Mouse (Mus musculus): ENCODE data around the gene Btbd7. TPM values are rescaled to one million over a fixed set of nuclear protein-coding genes. Genes with fewer than 3 reads are reported as not detected.

Gene Btbd7
- polyA plus RNA-seq, 1 experiment from 2014 or later, result 18.1 TPM

DNA sequence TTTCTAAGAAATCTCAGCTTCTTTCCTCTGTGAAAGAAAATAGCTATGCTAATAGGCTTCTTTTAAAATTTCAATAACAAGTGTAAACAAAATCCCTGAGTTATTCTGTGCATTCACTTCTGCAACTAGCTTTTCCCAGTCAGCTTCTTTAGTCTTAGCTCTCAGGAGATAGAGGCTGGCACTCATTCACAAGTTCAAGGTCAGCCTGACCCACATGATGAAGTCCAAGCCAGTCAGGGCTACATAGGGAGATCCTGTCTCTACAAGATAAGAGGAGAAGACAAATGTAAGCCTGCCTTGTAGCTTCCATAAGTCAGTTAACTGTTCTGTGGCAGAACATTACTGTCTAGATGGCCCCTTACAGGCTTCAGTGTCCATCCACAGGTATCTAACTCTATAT is 114.6 kb downstream of the Btbd7 start:
- Histone ChIP-seq H3K4me1 (replicated peaks; ENCODE audit: control insufficient read depth, insufficient read depth, low read length) (peaks cover 9% of the 10 kb centered on the region), H3K27ac (ENCODE audit: low read length) (no peak overlapping the region), H3K9me3 (ENCODE audit: control insufficient read depth, low read length) (no peaks in the 10 kb centered on the region), H3K4me3 (ENCODE audit: low read length) (no peak overlapping the region), H3K36me3 (ENCODE audit: control insufficient read depth, insufficient read depth, low read length) (peaks cover 16% of the 10 kb centered on the region), H3K9ac (ENCODE audit: low read length) (no peak overlapping the region), H3K4me2 (ENCODE audit: low read depth, low read length) (no peak overlapping the region), H3K27me3 (ENCODE audit: control insufficient read depth, insufficient read depth, low read depth, low read length) (no peaks in the 10 kb centered on the region)
- no peak for ATAC-seq (ENCODE audit: low read depth)

DNA sequence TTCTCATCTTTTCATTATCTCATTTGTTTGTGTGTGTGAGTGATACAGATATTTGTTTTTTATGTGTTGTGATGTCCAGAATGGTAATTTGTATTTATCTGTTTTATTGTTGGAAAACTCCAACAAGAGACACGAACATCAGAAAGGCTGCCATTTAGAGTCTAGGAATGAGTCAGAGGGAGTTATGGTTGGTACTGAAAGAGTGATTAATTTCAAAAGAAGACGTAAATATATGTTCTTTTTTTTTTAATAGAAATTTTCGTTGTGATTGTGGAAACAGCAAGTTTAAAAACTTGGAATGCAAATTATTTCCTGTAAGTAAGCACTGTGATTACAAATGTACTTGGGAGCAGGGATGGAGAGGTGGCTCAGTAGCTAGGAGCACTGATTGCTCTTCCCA is 116.6 kb downstream of the Btbd7 start:
- no peaks in the 10 kb centered on the region for H3K27me3 ChIP-seq (ENCODE audit: control insufficient read depth, insufficient read depth, low read depth, low read length)
- peaks cover 10% of the 10 kb centered on the region for H3K4me1 ChIP-seq (replicated peaks; ENCODE audit: control insufficient read depth, insufficient read depth, low read length)
- no peak overlapping the region for H3K4me2 ChIP-seq (ENCODE audit: low read depth, low read length)
- 78% methylated on average over 3 of the region's 3 CpGs for WGBS
- ATAC-seq (ENCODE audit: low read depth), result no peak
- no peak overlapping the region for H3K27ac ChIP-seq (ENCODE audit: low read length)
- H3K9me3 ChIP-seq (ENCODE audit: control insufficient read depth, low read length), result no peaks in the 10 kb centered on the region
- peaks cover 5% of the 10 kb centered on the region; the same call in 1 of the 2 replicates for H3K36me3 ChIP-seq (ENCODE audit: control insufficient read depth, insufficient read depth, low read length)
- H3K4me3 ChIP-seq (ENCODE audit: low read length), result no peak overlapping the region
- no peak overlapping the region for H3K9ac ChIP-seq (ENCODE audit: low read length)

DNA sequence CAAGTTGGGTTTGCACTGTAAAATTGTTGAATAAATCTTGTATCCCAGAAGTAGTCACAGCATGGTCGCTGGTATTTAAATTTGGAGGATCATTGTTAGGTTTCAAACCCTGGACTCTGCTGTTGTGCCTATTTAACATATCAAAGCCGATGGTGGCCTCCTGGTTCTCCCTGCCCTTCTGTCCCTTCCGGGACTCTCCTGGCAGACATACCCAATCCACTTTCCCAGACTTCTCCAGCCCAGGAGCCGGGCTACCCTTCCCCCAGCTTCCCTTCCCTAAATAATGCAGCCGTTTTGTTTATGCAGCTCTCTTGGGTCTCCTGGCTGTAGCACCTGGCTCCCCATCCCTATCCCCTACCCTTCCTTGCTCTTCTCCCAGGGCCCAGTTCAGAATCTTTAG is 119.3 kb downstream of the Btbd7 start:
- H3K4me1 ChIP-seq (replicated peaks; ENCODE audit: control insufficient read depth, insufficient read depth, low read length), result peaks cover 16% of the 10 kb centered on the region
- no peaks in the 10 kb centered on the region for H3K9me3 ChIP-seq (ENCODE audit: control insufficient read depth, low read length)
- H3K4me2 ChIP-seq (ENCODE audit: low read depth, low read length), result peak overlapping the region; percentile 83
- no peak for ATAC-seq (ENCODE audit: low read depth)
- H3K4me3 ChIP-seq (ENCODE audit: low read length), result peak overlapping the region; percentile 70
- H3K27me3 ChIP-seq (ENCODE audit: control insufficient read depth, insufficient read depth, low read depth, low read length), result no peaks in the 10 kb centered on the region
- H3K27ac ChIP-seq (ENCODE audit: low read length), result no peak overlapping the region
- H3K36me3 ChIP-seq (ENCODE audit: control insufficient read depth, insufficient read depth, low read length), result 0 out of 2 replicates have a peak, but pooled peaks cover 2% of the 10 kb centered on the region
- peak overlapping the region; percentile 73 for H3K9ac ChIP-seq (ENCODE audit: low read length)
- WGBS, result 4% methylated on average over 5 of the region's 5 CpGs

DNA sequence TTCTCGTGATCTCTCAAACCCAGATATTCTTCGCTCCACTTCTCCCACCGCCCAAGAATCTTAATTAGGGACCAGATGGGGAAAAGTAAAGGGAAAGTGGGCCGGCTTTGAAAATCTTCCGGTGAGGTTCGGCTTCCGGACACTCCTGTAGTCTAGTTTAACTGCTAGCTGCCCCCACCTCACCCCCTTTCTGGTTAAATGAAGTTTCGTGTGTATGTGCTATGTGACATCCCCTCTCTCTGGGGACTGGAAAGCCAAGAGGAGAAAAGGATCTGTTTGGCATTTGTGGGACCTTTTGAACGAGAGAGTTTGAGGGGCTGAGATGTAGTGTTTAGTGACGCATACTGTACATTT is 119.9 kb downstream of the Btbd7 start, which contains the start of gene Gm20604:
Gene Gm20604, minus strand, starts transcription at position 270 of the 354 bp plus-strand sequence.
- peak within 1 kb of the TSS; percentile 73 for H3K9ac ChIP-seq (ENCODE audit: low read length)
- WGBS, result under 1% methylated on average over 10 of the region's 10 CpGs
- H3K4me2 ChIP-seq (ENCODE audit: low read depth, low read length), result peak within 1 kb of the TSS; percentile 83
- H3K27ac ChIP-seq (ENCODE audit: low read length), result peak within 1 kb of the TSS; percentile 95
- H3K27me3 ChIP-seq (ENCODE audit: control insufficient read depth, insufficient read depth, low read depth, low read length), result no peaks in the 10 kb centered on the region
- H3K4me3 ChIP-seq (ENCODE audit: low read length), result peak within 1 kb of the TSS; percentile 70
- H3K4me1 ChIP-seq (replicated peaks; ENCODE audit: control insufficient read depth, insufficient read depth, low read length), result peaks cover 16% of the 10 kb centered on the region
- ATAC-seq (ENCODE audit: low read depth), result no peak
- no peaks in the 10 kb centered on the region for H3K9me3 ChIP-seq (ENCODE audit: control insufficient read depth, low read length)
- 0 out of 2 replicates have a peak, but pooled peaks cover 2% of the 10 kb centered on the region for H3K36me3 ChIP-seq (ENCODE audit: control insufficient read depth, insufficient read depth, low read length)

DNA sequence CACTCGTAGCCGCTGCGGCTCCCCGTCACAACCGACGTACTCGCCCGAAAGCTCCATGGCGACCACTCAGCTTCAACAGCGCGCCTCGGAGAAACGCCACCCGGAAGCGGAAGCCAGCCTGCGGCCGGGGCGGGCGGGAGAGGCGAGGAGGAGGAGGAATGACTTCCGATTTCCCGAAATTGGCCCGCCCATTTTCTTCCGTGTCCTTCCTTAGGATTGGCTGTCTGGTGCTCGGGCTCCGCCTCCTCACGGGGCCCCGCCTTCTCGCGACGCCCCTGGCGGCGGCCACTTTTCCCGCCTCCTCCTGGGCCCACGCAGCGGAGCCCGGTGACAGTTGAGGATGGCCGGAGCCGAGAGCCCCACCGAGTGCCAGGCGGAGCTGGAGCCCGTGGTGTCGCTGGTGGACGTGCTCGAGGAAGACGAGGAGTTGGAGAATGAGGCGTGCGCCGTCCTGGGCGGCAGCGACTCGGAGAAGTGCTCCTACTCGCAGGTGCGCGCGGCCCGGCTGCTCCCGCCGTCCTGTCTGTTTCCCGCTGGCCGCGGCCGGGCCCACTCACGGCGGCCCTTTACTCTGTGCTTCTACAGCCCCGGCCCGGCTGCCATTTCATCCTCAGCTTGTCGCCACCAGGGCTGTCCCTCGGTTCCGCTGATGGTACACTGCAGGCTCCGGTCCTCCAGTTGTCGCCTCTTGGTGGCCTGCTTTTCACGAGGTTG is 120.4 kb downstream of the Btbd7 start, which contains the start of the genes Gm28051, Gon7 and Ubr7:
Gene Gm28051, minus strand, starts transcription at position 77 of the 714 bp plus-strand sequence.
Gene Gon7, minus strand, starts transcription at position 115 of the 714 bp plus-strand sequence.
Gene Ubr7, plus strand, starts transcription at position 279 of the 714 bp plus-strand sequence.
- Histone ChIP-seq H3K4me3 (ENCODE audit: low read length) (peak within 1 kb of the TSS; percentile 70), H3K9ac (ENCODE audit: low read length) (peak within 1 kb of the TSS; percentile 73), H3K36me3 (ENCODE audit: control insufficient read depth, insufficient read depth, low read length) (0 out of 2 replicates have a peak, but pooled peaks cover 2% of the 10 kb centered on the region), H3K4me1 (replicated peaks; ENCODE audit: control insufficient read depth, insufficient read depth, low read length) (peaks cover 16% of the 10 kb centered on the region), H3K27ac (ENCODE audit: low read length) (peak within 1 kb of the TSS; percentile 95), H3K9me3 (ENCODE audit: control insufficient read depth, low read length) (no peaks in the 10 kb centered on the region), H3K4me2 (ENCODE audit: low read depth, low read length) (peak within 1 kb of the TSS; percentile 83), H3K27me3 (ENCODE audit: control insufficient read depth, insufficient read depth, low read depth, low read length) (no peaks in the 10 kb centered on the region)
- WGBS, result under 1% methylated on average over 73 of the region's 73 CpGs
- peak; percentile 98 for ATAC-seq (ENCODE audit: low read depth)

DNA sequence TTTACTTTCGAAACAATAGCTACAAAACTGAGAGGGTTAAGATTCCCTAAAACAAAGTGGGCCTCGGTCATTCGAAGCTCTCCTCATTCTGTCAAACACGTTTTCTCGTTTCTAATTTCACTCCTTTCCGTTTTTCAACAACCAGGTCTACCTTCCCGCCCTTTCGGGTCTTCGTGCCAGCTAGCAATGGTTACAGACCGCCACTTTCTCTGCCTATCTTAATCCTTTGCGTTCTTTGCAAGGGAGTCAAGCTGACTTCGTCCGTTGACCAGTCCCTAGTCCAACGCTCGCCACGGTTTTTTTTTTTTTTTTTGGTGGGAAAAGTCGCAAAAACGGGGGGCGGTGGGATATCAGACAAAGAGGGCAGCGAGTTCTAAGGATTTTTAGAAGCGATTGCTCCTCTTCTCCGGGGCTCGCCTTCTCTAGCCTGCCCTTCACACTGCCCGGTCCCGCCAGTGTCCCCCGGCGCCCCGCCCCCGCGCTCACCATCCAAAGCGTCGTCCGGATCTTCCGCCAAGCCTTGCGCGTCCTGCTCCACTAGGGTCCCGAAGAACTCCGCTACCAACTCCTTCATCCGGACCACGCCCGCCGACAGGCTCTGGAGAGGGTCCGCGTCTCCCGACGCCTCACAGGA is 121.1 kb downstream of the Btbd7 start:
- Histone ChIP-seq H3K9ac (ENCODE audit: low read length) (peak overlapping the region; percentile 71), H3K27me3 (ENCODE audit: control insufficient read depth, insufficient read depth, low read depth, low read length) (no peaks in the 10 kb centered on the region), H3K4me1 (replicated peaks; ENCODE audit: control insufficient read depth, insufficient read depth, low read length) (peaks cover 16% of the 10 kb centered on the region), H3K4me3 (ENCODE audit: low read length) (peak overlapping the region; percentile 70), H3K27ac (ENCODE audit: low read length) (peak overlapping the region; percentile 95), H3K4me2 (ENCODE audit: low read depth, low read length) (peak overlapping the region; percentile 73), H3K36me3 (ENCODE audit: control insufficient read depth, insufficient read depth, low read length) (no peaks in the 10 kb centered on the region), H3K9me3 (ENCODE audit: control insufficient read depth, low read length) (no peaks in the 10 kb centered on the region)
- WGBS, result 1% methylated on average over 43 of the region's 46 CpGs
- ATAC-seq (ENCODE audit: low read depth), result peak; percentile 88

DNA sequence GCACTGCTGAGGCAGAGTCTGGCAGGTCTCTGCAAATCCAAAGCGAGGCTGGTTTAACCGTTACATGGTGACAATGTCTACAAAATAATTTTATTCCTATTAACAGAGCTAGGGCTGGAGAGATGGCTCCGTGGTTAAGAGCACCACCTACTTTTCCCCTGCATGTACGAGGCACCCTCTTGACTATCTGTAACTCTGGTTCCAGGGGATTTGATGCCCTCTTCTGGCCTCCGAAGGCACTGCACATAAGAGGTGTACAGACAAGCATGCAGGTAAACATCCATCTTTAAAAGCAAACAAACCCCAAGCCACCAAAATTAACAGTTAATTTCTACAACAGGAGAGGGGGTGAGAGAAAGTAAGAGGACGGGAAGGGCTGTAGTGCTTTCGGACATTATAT is 122.0 kb downstream of the Btbd7 start:
- H3K4me2 ChIP-seq (ENCODE audit: low read depth, low read length), result peak overlapping the region; percentile 73
- H3K4me3 ChIP-seq (ENCODE audit: low read length), result peak overlapping the region; percentile 70
- H3K27ac ChIP-seq (ENCODE audit: low read length), result no peak overlapping the region
- H3K4me1 ChIP-seq (replicated peaks; ENCODE audit: control insufficient read depth, insufficient read depth, low read length), result peaks cover 16% of the 10 kb centered on the region
- no peaks in the 10 kb centered on the region for H3K27me3 ChIP-seq (ENCODE audit: control insufficient read depth, insufficient read depth, low read depth, low read length)
- H3K9me3 ChIP-seq (ENCODE audit: control insufficient read depth, low read length), result no peaks in the 10 kb centered on the region
- WGBS, result 59% methylated on average over 7 of the region's 7 CpGs
- no peak for ATAC-seq (ENCODE audit: low read depth)
- no peaks in the 10 kb centered on the region for H3K36me3 ChIP-seq (ENCODE audit: control insufficient read depth, insufficient read depth, low read length)
- no peak overlapping the region for H3K9ac ChIP-seq (ENCODE audit: low read length)

DNA sequence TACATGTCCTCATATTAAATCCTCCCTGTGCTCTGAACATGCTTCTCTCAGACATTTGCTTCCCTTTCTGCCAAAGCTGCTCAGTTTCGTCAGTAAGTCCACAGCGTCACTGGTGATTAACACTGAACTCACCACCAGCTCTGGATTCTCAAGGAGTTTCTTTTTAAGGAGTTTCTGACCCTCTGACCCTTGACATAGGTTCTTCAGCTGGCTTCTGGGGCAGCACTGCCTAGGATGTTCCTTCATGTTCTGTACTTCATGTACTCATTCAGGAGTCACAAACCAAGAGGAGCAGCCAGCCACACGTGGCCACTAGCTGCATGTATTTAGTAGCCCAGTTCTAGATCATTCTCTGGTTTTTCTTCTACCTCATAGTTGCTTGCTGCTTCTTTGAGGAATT is 130.0 kb downstream of the Btbd7 start:
- Histone ChIP-seq H3K36me3 (ENCODE audit: control insufficient read depth, insufficient read depth, low read length) (peaks cover 3% of the 10 kb centered on the region; the same call in 1 of the 2 replicates), H3K9me3 (ENCODE audit: control insufficient read depth, low read length) (no peaks in the 10 kb centered on the region), H3K9ac (ENCODE audit: low read length) (no peak overlapping the region), H3K27ac (ENCODE audit: low read length) (no peak overlapping the region), H3K27me3 (ENCODE audit: control insufficient read depth, insufficient read depth, low read depth, low read length) (no peaks in the 10 kb centered on the region), H3K4me1 (replicated peaks; ENCODE audit: control insufficient read depth, insufficient read depth, low read length) (peaks cover 9% of the 10 kb centered on the region), H3K4me2 (ENCODE audit: low read depth, low read length) (no peak overlapping the region), H3K4me3 (ENCODE audit: low read length) (no peak overlapping the region)
- WGBS, result 92% methylated on average over 3 of the region's 3 CpGs
- ATAC-seq (ENCODE audit: low read depth), result no peak

DNA sequence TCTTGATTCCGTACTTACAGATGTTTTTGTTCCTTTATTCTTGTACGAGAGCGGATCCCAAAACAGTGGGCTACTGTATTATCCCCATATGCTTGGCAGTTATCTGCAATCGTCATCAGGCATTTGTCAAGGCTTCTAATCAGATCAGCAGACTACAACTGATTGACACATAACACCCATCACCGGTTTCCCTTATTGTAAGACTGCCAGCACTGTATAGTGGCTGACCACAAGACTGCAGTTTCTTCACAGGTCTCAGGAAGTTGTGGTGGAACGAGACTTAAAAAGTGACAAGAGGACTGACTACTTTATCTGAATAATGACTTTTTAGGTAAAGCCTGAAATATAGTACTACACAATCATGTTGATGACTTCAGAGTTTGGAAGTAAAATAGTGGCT is 133.4 kb downstream of the Btbd7 start:
- peak overlapping the region; percentile 88; the same call in 1 of the 2 replicates for H3K4me3 ChIP-seq (ENCODE audit: low read length)
- ATAC-seq (ENCODE audit: low read depth), result no peak
- H3K27ac ChIP-seq (ENCODE audit: low read length), result no peak overlapping the region
- no peak overlapping the region for H3K9ac ChIP-seq (ENCODE audit: low read length)
- peaks cover 15% of the 10 kb centered on the region for H3K4me1 ChIP-seq (replicated peaks; ENCODE audit: control insufficient read depth, insufficient read depth, low read length)
- peaks cover 3% of the 10 kb centered on the region; the same call in 1 of the 2 replicates for H3K36me3 ChIP-seq (ENCODE audit: control insufficient read depth, insufficient read depth, low read length)
- H3K9me3 ChIP-seq (ENCODE audit: control insufficient read depth, low read length), result no peaks in the 10 kb centered on the region
- peak overlapping the region; percentile 70 for H3K4me2 ChIP-seq (ENCODE audit: low read depth, low read length)
- no peaks in the 10 kb centered on the region for H3K27me3 ChIP-seq (ENCODE audit: control insufficient read depth, insufficient read depth, low read depth, low read length)
- WGBS, result 56% methylated on average over 6 of the region's 6 CpGs

Measured in lung, embryonic 16.5 days (tissue).